Mouse (Mus musculus) ovary, adult 18-20 months (tissue): ENCODE results near the gene Pold1.
A peak's percentile ranks its signal among the peaks of the same experiment; 100 is the strongest.

Experiments used
- DNase-seq: peaks from one replicate; pipeline ENCODE4 v3.0.0; 2022; ENCODE audit warnings: low spot score, mixed read lengths

Pold1 gene

DNA sequence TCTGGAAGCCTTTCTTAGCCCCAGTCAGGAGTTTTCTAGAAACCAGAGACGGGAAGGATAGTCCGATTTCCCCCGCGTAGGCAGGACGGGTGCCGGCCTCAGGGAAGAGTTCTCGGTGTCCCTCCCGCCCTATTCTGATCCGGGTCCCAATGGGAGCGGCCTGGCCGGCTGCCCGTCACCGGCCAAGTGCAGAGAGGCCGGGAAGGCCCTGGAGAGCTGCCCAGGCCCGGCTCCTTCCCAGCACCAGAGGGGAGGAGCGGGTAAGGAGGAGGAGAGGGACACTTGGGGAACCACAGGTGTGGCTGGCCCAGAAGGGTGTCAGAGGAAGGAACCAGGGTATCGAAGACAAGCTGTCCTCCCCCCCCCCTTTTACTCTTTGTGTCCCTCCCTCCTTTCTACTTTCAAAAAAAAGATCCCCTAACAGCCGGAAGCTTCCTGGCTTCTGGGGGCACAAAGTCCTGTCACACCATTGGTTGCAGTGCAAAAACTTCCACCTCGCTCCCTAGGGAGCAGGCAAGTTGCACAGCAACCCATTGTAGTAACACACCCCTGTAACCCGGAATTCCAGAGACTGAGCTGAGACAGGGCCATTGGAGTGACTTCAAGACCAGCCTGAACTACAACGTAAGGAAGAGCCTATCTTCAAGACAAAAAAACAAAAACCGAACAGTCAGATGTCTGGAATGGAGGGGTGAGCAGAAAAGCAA, 23.4 kb downstream of the Pold1 start:
- DNase-seq: peak; percentile 85

DNA sequence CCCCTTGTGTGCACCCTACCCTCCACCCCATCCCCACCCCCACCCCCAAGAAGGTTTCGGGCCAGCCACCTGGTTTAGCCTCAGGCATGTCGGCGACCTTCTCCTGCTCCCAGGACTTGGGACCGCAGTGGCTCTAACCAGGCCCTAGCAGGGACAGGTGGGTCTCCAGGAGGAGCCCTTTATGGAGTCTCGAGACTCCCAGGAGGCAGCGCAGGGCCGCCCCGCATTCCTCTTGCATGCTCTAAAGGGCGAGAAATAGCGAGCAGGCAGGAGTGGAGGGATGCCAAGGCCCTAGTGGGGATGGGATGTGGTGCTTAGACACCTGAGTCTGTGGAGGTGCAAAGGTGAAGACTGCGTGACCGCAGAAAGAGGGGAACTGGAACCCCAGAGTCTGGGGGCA, 24.1 kb downstream of the Pold1 start, which contains the start of gene Mybpc2:
TSS of gene Mybpc2 (minus strand) at position 155 of the 400 bp plus-strand sequence.
- no peak for DNase-seq

DNA sequence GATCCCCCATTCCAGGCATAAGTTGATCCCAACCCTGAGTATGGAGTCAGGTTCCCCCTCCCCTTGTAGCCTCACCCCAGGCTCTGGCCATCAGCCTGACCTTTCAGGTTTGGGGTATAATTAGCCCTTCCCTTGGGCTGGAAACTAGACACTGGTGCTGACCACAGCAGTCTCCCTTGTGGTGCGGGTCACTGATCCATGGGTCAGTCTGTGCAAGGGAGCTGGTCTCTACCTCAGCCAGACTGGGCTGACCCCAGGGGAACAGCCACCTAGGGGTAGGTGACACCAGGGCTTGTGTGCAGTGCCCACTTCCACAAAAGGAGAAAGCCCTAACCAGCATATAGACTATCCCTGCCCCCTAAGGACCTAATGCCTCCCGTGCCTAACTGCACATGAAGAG, 25.6 kb downstream of the Pold1 start:
- DNase-seq: no peak

DNA sequence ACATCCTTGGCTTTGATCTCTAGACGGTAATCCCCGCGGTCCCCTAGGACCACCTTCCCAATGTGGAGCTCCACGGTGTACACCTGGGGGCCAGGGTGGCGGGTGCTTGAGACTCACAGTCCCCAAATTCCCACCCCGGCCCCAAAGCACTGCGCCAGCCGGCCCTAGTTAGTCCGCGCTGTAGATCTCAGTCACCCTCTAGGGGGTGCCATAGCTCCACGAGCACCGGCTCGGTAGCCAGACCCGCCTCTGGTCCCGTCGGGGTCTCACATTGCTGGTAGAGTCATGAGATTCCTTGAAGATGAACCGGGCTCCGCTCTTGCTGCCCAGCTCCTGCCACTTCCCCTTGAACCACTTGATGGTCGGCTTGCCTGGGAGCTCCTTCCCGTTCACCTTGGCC, 26.9 kb downstream of the Pold1 start:
- DNase-seq: no peak

DNA sequence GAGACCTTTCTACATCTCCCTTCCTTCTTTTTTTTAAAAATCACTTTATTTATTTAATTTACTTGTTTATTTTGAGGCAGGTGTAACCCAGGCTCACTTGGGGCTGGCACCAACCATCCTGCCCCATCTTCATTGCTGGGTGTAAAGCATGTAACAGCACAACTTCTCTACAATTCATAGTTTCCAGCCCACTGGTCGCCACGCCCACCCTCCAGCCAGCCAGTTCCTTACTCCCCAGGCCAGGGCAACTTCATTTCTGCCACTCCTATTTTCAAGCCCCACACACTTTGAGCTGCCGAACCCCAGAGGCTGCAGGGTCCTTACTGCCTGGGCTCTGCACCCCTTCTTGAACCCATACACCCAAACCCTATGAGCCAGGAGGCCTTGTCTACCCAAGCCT, 27.7 kb downstream of the Pold1 start:
- DNase-seq: no peak

DNA sequence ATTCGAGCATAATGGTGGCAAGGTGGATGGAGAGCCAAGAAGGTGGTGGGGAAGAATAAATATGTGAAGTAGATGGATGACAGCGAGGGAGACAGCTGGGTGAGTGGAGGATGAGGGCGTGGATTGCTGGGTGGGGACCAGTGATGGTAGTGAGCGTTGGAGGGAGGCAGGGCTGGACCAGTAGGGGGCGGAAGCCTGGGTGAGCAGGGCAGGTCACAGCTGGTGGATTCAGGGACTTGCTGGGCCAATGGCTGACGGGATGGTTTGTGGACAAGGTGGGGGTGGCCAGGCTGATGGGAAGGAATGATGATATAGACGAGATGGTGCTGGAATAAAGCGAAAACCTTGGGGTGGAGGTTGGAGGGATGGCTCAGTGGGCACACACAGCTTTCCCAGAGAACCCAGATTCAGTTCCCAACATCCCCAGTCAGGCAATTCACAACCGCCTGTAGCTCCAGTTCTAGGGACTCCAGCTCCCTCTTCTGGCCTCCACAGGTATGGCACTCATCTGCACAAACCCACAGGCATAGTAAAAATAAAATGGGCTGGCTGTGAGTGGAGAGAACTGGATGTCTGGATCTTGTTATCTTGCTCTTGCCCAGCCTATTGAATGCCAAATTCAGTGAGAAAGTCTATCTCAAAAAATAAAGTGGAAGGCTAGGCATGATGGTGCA, 29.3 kb downstream of the Pold1 start:
- DNase-seq: no peak

DNA sequence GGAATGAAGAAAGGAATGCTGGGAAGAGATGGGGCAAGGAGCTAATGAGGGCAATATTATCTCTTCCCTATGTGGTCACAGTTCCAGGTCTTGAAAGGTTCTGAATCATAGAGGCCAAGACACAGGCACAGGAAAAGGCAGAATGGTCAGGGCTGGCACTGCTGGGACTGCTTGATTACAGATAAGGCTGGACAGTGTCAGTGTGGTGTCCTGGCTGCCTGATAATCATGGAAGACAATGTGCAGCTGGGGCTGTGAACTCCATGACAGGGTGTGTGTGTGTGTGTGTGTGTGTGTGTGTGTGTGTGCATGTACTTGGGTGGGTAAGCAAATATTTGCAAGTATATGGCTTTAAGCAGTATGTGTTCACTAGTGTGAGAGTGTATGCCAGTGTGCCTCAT, 41.2 kb downstream of the Pold1 start:
- DNase-seq: no peak

DNA sequence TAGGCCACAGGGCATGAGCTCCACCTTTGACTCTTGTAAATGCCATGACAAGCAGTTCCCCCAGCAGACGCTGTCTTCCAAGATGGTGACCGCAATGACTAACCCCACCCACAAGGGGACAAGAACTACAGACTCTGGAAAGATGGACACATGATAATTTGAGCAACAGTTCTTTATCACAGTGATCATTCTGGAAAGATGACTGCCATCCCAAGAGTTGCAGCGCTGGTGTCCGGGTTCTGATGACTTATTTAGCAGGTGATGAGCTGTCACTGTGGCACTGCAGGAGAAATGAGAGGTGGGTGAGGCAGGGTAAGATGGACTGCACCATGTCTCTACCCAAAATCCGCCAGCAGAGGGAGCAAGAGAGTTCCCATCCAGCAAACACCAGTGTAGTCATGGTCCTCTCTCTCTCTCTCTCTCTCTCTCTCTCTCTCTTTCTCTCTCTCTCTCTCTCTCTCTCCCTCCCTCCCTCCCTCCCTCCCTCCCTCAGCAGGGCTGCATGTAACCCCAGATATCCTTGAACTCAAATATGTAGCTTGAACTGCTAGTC, 47.0 kb downstream of the Pold1 start:
- DNase-seq: no peak

DNA sequence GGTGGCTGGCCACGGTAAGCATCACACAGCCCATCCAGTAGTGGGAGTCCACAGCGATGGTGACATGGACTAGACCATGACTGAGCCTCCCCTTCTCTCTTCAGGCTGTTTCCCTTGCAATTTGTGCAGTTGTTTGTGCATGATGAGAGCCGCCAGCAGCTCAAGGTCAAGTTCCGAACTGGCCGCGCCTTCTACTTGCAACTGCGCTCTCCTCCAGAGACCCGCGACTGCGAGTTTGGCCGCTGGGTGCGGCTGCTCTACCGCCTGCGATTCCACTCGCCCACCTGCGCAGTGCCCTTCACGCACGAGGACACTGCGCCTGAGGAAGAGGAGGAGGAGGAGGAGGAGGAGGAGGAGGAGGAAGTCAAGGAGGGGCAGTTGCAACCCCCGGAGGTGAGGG, 48.6 kb downstream of the Pold1 start:
- DNase-seq: no peak

DNA sequence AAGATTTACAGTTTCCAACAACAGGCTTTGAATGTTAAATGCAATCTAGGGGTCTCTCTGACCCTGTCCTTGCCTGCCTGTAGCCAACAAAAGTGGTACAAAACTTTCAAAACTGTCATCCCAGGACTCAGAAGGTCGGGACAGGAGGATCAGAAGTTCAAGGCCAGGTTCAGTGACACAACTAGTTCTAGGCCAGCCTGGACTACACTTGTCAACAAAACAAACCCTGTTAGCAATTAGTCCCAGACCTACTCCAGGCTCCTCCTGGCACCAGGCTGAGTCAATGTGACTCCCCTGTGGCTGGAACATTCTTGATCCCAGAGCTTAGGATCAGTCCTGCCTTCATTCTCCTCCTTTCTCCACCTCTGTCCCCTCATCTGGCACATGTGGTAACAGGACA, 49.7 kb downstream of the Pold1 start:
- no peak for DNase-seq

DNA sequence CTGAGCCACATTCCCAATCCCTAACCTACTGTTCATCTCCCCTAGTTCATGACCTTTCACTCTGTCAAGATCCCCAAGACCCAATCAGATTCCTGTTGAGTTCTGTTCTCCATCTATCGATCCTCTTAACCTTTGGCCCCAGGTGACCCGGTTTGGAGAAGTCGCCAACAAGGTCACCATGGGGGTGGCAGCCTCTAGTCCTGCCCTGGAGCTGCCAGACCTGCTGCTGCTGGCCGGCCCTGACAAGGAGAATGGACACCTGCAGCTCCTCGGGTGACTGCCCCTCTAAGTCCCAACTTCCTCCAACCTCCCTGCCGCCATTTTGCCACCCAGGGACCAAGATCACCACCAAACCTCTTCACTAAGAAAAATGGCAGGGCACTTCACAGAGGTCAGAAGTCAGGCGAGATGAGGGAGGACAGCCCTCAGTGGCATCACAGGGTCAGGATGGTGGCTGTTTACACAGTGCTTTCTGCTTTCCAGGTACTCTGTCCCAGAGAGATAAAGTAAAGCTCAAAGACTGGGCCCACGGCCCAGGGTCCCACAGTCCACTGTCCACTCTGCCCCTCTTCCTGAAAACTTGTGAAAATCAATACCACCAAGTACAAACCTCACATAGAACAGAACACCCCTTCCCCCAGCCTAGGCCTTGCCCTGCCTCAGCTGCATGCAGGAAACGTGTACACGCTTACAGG, 51.1 kb downstream of the Pold1 start:
- no peak for DNase-seq

DNA sequence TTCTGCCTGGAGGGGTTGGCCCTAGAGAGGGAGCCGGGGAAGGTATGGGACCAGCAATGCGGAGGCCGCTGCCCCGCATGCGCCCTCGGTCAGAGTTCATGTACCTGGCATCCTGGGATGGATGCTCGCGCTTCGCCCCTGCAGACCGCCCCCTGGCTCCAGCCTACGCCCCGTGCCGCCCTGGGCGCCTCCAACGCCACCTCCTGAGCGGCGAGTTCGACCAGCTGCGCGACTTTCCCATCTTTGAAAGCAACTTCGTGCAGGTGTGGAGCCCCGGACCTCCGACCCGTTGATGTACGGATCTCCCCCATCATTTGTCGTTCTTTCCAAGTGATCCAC, 51.9 kb downstream of the Pold1 start:
- DNase-seq: no peak

DNA sequence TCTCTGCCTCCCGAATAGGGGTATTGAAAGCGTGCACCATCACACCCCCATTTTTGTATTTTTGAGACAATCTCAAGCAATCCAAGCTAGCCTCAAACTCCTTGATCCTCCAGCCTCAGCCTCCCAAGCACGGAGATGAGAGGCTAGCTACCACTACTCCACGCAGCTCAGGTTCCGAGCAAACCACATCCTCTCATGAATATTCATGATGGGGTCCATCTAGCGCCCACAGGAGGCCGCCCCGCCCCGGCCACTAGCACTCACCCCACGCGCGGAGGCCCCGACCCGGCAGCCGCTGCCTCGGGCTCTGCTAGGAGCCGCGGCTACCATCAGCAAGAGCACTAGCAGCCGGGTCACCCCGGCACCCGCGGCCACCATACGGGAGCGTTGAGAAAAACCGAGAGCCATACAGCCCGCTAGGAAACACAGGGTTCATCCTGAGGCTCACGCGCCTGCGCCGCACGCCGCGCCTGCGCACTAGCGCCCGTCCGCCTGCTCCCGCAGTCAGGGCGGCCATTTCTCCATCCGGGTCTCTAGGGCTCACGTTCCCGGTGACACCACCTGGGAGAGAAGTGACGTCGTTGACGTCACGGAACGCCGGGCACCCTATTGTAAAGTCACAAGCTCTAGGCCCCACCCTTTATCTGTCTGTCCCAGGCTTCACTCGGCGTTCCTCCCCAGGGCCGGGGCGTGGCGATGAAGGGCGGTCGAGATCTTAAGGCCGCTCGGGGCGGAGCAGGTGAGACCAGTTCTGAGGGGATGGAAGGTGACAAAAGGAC, 52.5 kb downstream of the Pold1 start, which contains the start of the genes Emc10 and Fam71e1:
TSS of gene Emc10 (minus strand) at position 538 of the 779 bp plus-strand sequence.
TSS of gene Fam71e1 (plus strand) at position 590 of the 779 bp plus-strand sequence.
- peak; percentile 95 for DNase-seq

DNA sequence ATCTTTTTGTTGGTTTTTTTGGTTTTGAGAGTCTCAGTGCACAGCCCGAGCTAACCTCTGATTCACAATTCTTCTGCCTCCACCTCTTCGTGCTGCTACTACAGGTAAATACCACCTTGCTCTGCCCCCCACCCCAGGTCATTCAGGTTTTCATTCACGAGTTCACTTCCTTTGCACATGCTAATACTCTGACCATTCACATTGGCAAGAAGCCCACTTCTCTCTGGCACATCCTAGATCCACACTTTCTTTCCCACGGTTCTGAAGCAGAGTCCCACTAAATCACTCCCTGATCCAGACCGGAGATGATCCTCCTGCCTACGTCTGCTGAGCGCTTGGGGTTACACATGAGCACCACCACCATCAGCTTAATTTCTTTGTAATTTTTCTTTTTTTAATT, 53.6 kb downstream of the Pold1 start:
- no peak for DNase-seq

DNA sequence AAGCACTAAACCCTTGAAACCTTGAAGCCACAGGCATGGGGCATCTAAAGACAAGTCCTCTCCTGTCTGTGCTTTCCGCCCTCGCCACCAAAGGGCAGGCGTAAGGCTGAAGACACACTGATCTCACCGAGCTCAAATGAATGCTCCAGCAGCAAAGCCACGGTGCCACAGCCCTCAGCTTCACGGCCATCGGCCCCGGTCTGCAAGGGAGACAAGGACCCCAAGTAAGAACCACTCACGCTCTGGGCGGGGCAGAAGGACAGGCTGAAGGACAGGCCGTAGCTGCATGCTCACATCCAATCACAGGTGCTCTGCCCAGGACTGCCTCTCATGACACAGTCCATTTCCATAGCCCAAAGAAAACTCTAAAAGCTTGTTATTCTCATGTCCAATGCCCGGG, 54.0 kb downstream of the Pold1 start:
- no peak for DNase-seq

DNA sequence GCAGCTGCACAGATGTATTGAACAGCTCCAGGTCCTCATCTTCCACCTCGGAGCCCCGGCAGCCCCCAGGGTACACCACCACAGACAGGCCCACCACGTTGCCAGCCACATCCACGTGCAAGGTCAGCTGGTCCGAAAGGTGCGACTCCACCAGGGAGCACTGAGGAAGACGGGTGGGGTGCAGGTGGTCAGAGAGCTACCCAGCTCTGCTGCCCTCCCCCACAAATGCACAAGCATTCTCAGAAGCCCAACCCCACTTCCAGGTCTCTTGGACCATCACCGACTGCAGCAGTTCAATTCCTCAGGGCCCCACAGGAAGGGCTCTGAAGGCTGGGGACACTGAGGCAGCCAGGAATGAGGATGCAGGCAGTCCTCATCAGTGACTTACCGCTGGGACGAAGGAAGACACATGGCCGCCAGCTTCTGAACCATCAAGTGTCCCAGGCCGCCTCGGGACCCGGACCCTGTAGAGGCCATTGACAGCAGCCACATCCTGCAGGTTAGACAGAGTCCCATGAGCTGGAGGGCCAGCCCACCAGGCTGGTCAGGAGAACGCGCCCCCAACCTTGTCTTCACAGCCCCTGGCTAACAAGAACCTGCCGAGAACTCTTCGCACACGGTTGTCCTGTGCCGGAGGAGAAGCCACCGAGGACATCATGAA, 56.4 kb downstream of the Pold1 start:
- no peak for DNase-seq

DNA sequence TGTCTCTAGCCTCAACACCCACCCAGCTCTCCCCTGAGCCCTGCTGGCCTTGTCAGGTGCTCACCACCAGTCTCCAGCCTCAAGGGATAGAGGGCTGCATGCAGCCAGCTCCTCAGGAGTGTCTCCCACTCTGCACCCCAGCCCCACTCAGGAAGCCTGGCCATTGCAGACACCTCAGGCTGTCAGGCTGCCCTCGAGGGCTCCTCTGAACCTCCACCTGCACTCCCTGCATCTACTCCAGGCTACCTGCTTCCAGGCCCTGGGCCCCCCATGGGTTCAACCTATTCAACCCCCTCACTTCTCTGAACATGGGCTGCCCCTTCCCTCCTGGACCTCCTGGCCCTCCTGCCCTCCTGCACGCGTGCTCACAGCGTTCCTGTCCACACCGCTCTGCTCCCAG, 57.3 kb downstream of the Pold1 start:
- no peak for DNase-seq

DNA sequence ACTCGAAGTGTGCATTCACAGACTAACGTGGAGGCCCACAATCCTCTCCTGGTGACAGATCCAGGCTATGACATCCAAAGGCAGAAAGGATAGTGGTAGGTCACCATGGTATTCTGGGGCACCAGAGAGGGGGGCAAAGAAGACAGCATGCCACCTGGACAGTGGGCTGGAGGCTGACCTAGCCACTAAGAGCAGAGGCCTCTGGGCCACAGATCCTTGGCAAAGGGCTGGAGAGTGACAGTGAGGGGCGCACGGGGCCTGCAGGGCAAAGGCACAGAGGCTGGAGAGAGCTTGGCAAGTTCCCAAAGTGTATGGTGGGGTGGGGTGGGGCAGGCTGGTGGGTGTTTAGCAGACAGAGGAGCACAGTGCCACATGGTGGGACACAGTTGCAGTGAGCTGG, 58.4 kb downstream of the Pold1 start:
- no peak for DNase-seq

DNA sequence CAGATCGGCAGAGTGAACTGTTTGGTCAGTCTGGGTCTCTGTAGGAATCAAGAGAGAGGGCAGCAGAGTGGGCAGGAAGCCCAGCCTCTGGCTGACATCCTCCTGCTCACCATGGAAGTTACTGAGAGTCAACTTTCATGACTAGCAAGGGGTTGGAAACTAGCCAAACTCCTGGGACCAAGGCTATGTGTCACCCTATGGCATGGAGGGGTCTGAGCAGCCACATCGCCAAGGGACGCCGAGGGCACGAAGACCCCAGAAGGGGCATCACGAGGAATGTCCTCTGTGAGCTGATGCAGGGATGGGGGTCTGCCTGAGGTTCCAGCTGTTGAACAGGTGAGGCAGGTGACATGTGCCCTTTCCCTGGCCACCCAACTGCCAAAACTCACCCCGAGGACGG, 60.1 kb downstream of the Pold1 start:
- DNase-seq: no peak

DNA sequence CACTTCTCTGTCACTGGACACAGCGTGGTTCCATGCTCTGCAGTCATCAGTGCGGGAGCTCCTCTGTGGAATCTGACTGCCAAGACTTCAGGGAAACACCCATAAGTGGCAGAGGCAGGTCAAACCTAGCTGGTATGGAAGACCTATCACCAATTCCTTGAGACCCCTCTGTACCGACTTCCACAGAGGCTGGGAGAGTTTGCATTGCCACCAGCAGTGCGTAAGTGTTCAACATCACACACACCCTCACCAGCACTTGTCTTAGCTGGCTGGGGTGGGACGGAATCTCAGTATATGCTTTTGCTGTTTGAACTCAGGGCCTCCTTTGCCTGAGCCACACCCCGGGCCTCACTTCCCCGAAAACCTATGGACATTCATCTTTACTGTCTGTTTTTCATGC, 60.7 kb downstream of the Pold1 start:
- no peak for DNase-seq

DNA sequence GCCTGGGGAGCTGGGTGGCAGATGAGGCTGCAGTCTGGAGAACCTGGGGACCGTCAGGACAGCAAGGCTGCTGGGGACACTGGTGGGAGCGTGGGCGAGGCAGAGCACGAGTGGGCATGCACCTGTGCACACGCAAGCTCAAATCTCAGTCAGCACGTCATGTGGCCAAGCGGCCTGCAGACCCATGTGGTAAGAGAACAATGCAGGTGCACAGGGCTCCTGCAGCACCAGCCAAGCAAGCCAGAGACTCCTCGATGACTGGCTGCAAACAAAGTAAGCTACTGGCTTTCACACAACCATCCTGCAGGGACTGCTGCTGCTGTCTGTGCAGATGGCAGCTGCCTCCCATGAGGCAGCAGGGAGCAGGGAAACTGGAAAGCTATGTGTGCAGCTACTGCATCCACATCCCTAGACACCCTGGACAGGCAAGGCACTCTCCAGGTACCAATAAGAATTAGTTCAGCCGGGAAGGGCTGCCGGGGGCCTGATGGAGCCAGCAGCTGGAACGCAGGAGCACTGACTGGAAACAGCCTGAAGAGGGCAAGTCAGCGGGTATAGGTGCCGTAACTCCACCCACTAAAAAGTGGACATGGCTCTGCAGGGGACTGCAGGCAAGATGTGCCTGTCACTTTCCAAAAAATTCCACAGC, 61.6 kb downstream of the Pold1 start:
- no peak for DNase-seq
